Mouse (Mus musculus) liver, embryonic 12.5 days (tissue): Measurements from ENCODE around the gene Irs3. TPM values are rescaled to one million over a fixed set of nuclear protein-coding genes. Genes with fewer than 3 reads are reported as not detected.

Experiments
- ATAC-seq: fragments of 200-750 bp; cut with Nextera tagmentation; 2 replicates; pipeline ENCODE4 v1.8.0; 2017; ENCODE audit warnings: moderate number of reproducible peaks, mild to moderate bottlenecking, moderate library complexity
- H3K27ac ChIP-seq: fragments of 300-500 bp; sonication (generic); 2 replicates; pipeline ENCODE4 v1.5.1; 2016; ENCODE audit warnings: mild to moderate bottlenecking
- H3K27me3 ChIP-seq: fragments of 300-500 bp; sonication (generic); replicated peaks from 2 replicates; pipeline ENCODE4 v1.6.1; 2016; ENCODE audit warnings: mild to moderate bottlenecking, moderate library complexity
- H3K36me3 ChIP-seq: fragments of 300-500 bp; sonication (generic); 2 replicates; pipeline ENCODE4 v1.6.1; 2016; ENCODE audit warnings: mild to moderate bottlenecking, moderate library complexity
- H3K4me1 ChIP-seq: fragments of 300-500 bp; sonication (generic); 2 replicates; pipeline ENCODE4 v1.6.1; 2016
- H3K4me2 ChIP-seq: fragments of 300-500 bp; sonication (generic); 2 replicates; pipeline ENCODE4 v1.6.1; 2016; ENCODE audit warnings: mild to moderate bottlenecking, moderate library complexity
- H3K4me3 ChIP-seq: fragments of 300-500 bp; sonication (generic); 2 replicates; pipeline ENCODE4 v1.5.1; 2016; ENCODE audit warnings: mild to moderate bottlenecking, moderate library complexity
- H3K9ac ChIP-seq: fragments of 300-500 bp; sonication (generic); 2 replicates; pipeline ENCODE4 v1.6.1; 2016; ENCODE audit warnings: mild to moderate bottlenecking, moderate library complexity
- H3K9me3 ChIP-seq: fragments of 300-500 bp; sonication (generic); replicated peaks from 2 replicates; pipeline ENCODE4 v1.6.1; 2016; ENCODE audit warnings: mild to moderate bottlenecking, moderate library complexity
- WGBS: fragments of 180-500 bp; shearing (Covaris S2); methylation state at CpG from one replicate; pipeline ENCODE4 v1.1.7; 2016; ENCODE audit not compliant: insufficient replicate concordance; 5-methylcytosine and 5-hydroxymethylcytosine counted together
- polyA plus RNA-seq: library from polyadenylated mRNA; unstranded; fragments of >200 nt; fragmentation: Nextera tagmentation; extraction: Ambion mirVana; gene quantifications from 2 replicates; pipeline ENCODE4 v1.2.1, GENCODE M21; 2016

The Irs3 gene
- polyA plus RNA-seq, 1 experiment from 2014 or later: 0.05 TPM

- Histone ChIP-seq H3K27me3 (no peaks in the 10 kb centered on the region), H3K36me3 (peaks cover 67% of the 10 kb centered on the region), H3K4me1 (peaks cover 40% of the 10 kb centered on the region), H3K4me3 (no peak overlapping the region), H3K9me3 (no peaks in the 10 kb centered on the region), H3K9ac (no peak overlapping the region), H3K4me2 (no peak overlapping the region), H3K27ac (no peak overlapping the region)
- no peak for ATAC-seq
- 83% methylated on average over 10 of the region's 10 CpGs for WGBS
Measured at GRCm38 (mm10) chr5:137653366-137653765, 7.9 kb upstream of the Irs3 start.

GRCm38 (mm10) chr5:137652474-137652873 lies 7.0 kb upstream of the Irs3 start:
- peaks cover 58% of the 10 kb centered on the region for H3K36me3 ChIP-seq
- WGBS: 34% methylated on average over 3 of the region's 3 CpGs
- no peak overlapping the region for H3K9ac ChIP-seq
- 0 out of 2 replicates have a peak, but pooled peaks cover 1% of the 10 kb centered on the region for H3K27me3 ChIP-seq
- no peak overlapping the region for H3K4me3 ChIP-seq
- ATAC-seq: no peak
- H3K9me3 ChIP-seq: no peaks in the 10 kb centered on the region
- H3K27ac ChIP-seq: no peak overlapping the region
- peaks cover 49% of the 10 kb centered on the region for H3K4me1 ChIP-seq
- H3K4me2 ChIP-seq: no peak overlapping the region

- peaks cover 42% of the 10 kb centered on the region for H3K36me3 ChIP-seq
- H3K9me3 ChIP-seq: no peaks in the 10 kb centered on the region
- peak; percentile 47 for ATAC-seq
- H3K27ac ChIP-seq: peak overlapping the region; percentile 65
- peaks cover 27% of the 10 kb centered on the region for H3K27me3 ChIP-seq
- 0 out of 2 replicates have a peak overlapping the region, but pooled peaks have one; percentile 3 for H3K9ac ChIP-seq
- 19% methylated on average over 18 of the region's 18 CpGs for WGBS
- peaks cover 68% of the 10 kb centered on the region for H3K4me1 ChIP-seq
- no peak overlapping the region for H3K4me3 ChIP-seq
- H3K4me2 ChIP-seq: peak overlapping the region; percentile 21
Measured at GRCm38 (mm10) chr5:137649669-137650571, 4.4 kb upstream of the Irs3 start.

- H3K27ac ChIP-seq: no peak overlapping the region
- peaks cover 72% of the 10 kb centered on the region for H3K4me1 ChIP-seq
- no peaks in the 10 kb centered on the region for H3K9me3 ChIP-seq
- H3K4me3 ChIP-seq: no peak overlapping the region
- 50% methylated on average over 4 of the region's 4 CpGs for WGBS
- no peak for ATAC-seq
- H3K36me3 ChIP-seq: peaks cover 35% of the 10 kb centered on the region
- H3K27me3 ChIP-seq: peaks cover 34% of the 10 kb centered on the region
- H3K9ac ChIP-seq: no peak overlapping the region
- no peak overlapping the region for H3K4me2 ChIP-seq
Measured at GRCm38 (mm10) chr5:137649251-137649650, 3.7 kb upstream of the Irs3 start.

GRCm38 (mm10) chr5:137647827-137648601 lies 2.5 kb upstream of the Irs3 start:
- peak; percentile 69 for ATAC-seq
- peaks cover 72% of the 10 kb centered on the region for H3K4me1 ChIP-seq

GRCm38 (mm10) chr5:137645091-137645651 lies 343 bp downstream of the Irs3 start:
- no peaks in the 10 kb centered on the region for H3K9me3 ChIP-seq
- 5% methylated on average over 44 of the region's 44 CpGs for WGBS
- H3K4me3 ChIP-seq: peak overlapping the region; percentile 42
- H3K4me2 ChIP-seq: peak overlapping the region; percentile 67
- H3K36me3 ChIP-seq: peaks cover 25% of the 10 kb centered on the region
- no peak overlapping the region for H3K27ac ChIP-seq
- peak overlapping the region; percentile 46 for H3K9ac ChIP-seq
- H3K27me3 ChIP-seq: peaks cover 48% of the 10 kb centered on the region
- peaks cover 64% of the 10 kb centered on the region for H3K4me1 ChIP-seq
- ATAC-seq: peak; percentile 20; the same call in 1 of the 2 replicates

More at GRCm38 (mm10) chr5:137647827-137648601, 2.5 kb upstream of the Irs3 start:
- Histone ChIP-seq H3K36me3 (peaks cover 22% of the 10 kb centered on the region), H3K27ac (no peak overlapping the region), H3K9ac (no peak overlapping the region), H3K9me3 (no peaks in the 10 kb centered on the region), H3K4me3 (no peak overlapping the region), H3K4me2 (no peak overlapping the region), H3K27me3 (peaks cover 46% of the 10 kb centered on the region)
- 41% methylated on average over 9 of the region's 9 CpGs for WGBS

- H3K9me3 ChIP-seq: no peaks in the 10 kb centered on the region
- no peak overlapping the region for H3K9ac ChIP-seq
- 55% methylated on average over 19 of the region's 19 CpGs for WGBS
- H3K4me1 ChIP-seq: peaks cover 64% of the 10 kb centered on the region
- no peak overlapping the region for H3K4me2 ChIP-seq
- H3K4me3 ChIP-seq: no peak overlapping the region
- H3K27me3 ChIP-seq: peaks cover 48% of the 10 kb centered on the region
- ATAC-seq: no peak
- H3K36me3 ChIP-seq: peaks cover 32% of the 10 kb centered on the region
- no peak overlapping the region for H3K27ac ChIP-seq
Measured at GRCm38 (mm10) chr5:137644484-137644883, 1.0 kb downstream of the Irs3 start.

- Histone ChIP-seq H3K9ac (no peak overlapping the region), H3K9me3 (no peaks in the 10 kb centered on the region), H3K27me3 (peaks cover 48% of the 10 kb centered on the region), H3K4me3 (no peak overlapping the region), H3K27ac (no peak overlapping the region), H3K36me3 (peaks cover 48% of the 10 kb centered on the region), H3K4me2 (no peak overlapping the region), H3K4me1 (peaks cover 60% of the 10 kb centered on the region)
- WGBS: 59% methylated on average over 4 of the region's 4 CpGs
- no peak for ATAC-seq
Measured at GRCm38 (mm10) chr5:137642886-137643285, 2.6 kb downstream of the Irs3 start.

GRCm38 (mm10) chr5:137641054-137641453 lies 4.5 kb downstream of the Irs3 start, which contains the start of gene Sap25:
TSS of gene Sap25 (plus strand) at chr5:137641334.
- 79% methylated on average over 19 of the region's 19 CpGs for WGBS
- H3K27ac ChIP-seq: no peak within 1 kb of the TSS
- peaks cover 66% of the 10 kb centered on the region for H3K36me3 ChIP-seq
- H3K4me2 ChIP-seq: no peak within 1 kb of the TSS
- H3K4me1 ChIP-seq: peaks cover 48% of the 10 kb centered on the region
- peaks cover 32% of the 10 kb centered on the region for H3K27me3 ChIP-seq
- 0 out of 2 replicates have a peak, but pooled peaks have one; percentile 12 for ATAC-seq
- H3K9me3 ChIP-seq: no peaks in the 10 kb centered on the region
- no peak within 1 kb of the TSS for H3K9ac ChIP-seq
- no peak within 1 kb of the TSS for H3K4me3 ChIP-seq

GRCm38 (mm10) chr5:137639472-137639871 lies 6.0 kb downstream of the Irs3 start:
- Histone ChIP-seq H3K9me3 (no peaks in the 10 kb centered on the region), H3K36me3 (peaks cover 82% of the 10 kb centered on the region), H3K27ac (no peak overlapping the region), H3K27me3 (peaks cover 16% of the 10 kb centered on the region), H3K9ac (no peak overlapping the region), H3K4me3 (no peak overlapping the region), H3K4me2 (no peak overlapping the region), H3K4me1 (peaks cover 34% of the 10 kb centered on the region)
- ATAC-seq: no peak
- 80% methylated on average over 7 of the region's 7 CpGs for WGBS

GRCm38 (mm10) chr5:137633397-137634084 lies 12.0 kb downstream of the Irs3 start:
- no peak overlapping the region for H3K9ac ChIP-seq
- no peaks in the 10 kb centered on the region for H3K27me3 ChIP-seq
- WGBS: 82% methylated on average over 12 of the region's 12 CpGs
- no peak overlapping the region for H3K4me3 ChIP-seq
- H3K4me2 ChIP-seq: no peak overlapping the region
- peaks cover 70% of the 10 kb centered on the region for H3K36me3 ChIP-seq
- no peak for ATAC-seq
- H3K27ac ChIP-seq: no peak overlapping the region
- H3K4me1 ChIP-seq: peaks cover 41% of the 10 kb centered on the region
- H3K9me3 ChIP-seq: no peaks in the 10 kb centered on the region
